Mouse (Mus musculus) CH12.LX (cell line): ENCODE results near the gene Krtap3-1. TPM values are rescaled to one million over a fixed set of nuclear protein-coding genes. Genes with fewer than 3 reads are reported as not detected.

Experiments
- DNase-seq: peaks from one replicate; pipeline ENCODE4 v3.0.0-alpha.2; 2013; ENCODE audit errors: extremely low read depth
- H3K27ac ChIP-seq: 2 replicates; pipeline ENCODE4 v1.5.1; 2012; ENCODE audit warnings: low read depth, mild to moderate bottlenecking, control low read depth, moderate library complexity; ENCODE audit not compliant: insufficient read depth
- H3K27me3 ChIP-seq: replicated peaks from 2 replicates; pipeline ENCODE3; 2012; ENCODE audit warnings: inconsistent platforms
- H3K36me3 ChIP-seq, 2 experiments: replicated peaks in 1 of 2; 2 replicates each; pipeline versions ENCODE3 to v1.6.1; 2012; ENCODE audit warnings: inconsistent platforms in 1 of 2, low read length in 1 of 2, mild to moderate bottlenecking in 1 of 2, mixed read lengths in 1 of 2, moderate library complexity in 1 of 2; ENCODE audit not compliant: control insufficient read depth in 1 of 2, insufficient read depth in 1 of 2
- H3K4me1 ChIP-seq, 2 experiments: 2 replicates each; pipeline ENCODE4 v1.6.1; 2012; ENCODE audit warnings: inconsistent platforms in 1 of 2, moderate library complexity in 1 of 2; ENCODE audit not compliant: insufficient read depth in 2 of 2, control insufficient read depth in 1 of 2
- H3K4me2 ChIP-seq: 2 replicates; pipeline ENCODE4 v1.6.1; 2012; ENCODE audit warnings: low read depth, mild to moderate bottlenecking, control low read depth; ENCODE audit not compliant: poor library complexity, insufficient read depth, severe bottlenecking
- H3K4me3 ChIP-seq, 3 experiments: fragments of 150-350 bp in 1 of 3; sonication (generic) in 1 of 3; replicated peaks in 1 of 3; 2 replicates each; pipeline versions ENCODE3 to v1.5.1; 2011 to 2012; ENCODE audit warnings: low read depth in 2 of 3, low read length in 2 of 3, mild to moderate bottlenecking in 2 of 3, moderate library complexity in 2 of 3, control low read depth in 1 of 3, improper control_type of control experiment in 1 of 3, inconsistent platforms in 1 of 3, mixed read lengths in 1 of 3; ENCODE audit not compliant: poor library complexity in 1 of 3
- H3K79me2 ChIP-seq: replicated peaks from 2 replicates; pipeline ENCODE4 v1.6.1; 2012; ENCODE audit warnings: mild to moderate bottlenecking, moderate library complexity; ENCODE audit not compliant: control insufficient read depth, poor library complexity, insufficient read depth, severe bottlenecking; ENCODE audit errors: extremely low read depth
- H3K9ac ChIP-seq: 2 replicates; pipeline ENCODE4 v1.6.1; 2012; ENCODE audit warnings: low read depth, mild to moderate bottlenecking, control low read depth, moderate library complexity; ENCODE audit not compliant: insufficient read depth
- H3K9me3 ChIP-seq: replicated peaks from 2 replicates; pipeline ENCODE3; 2012; ENCODE audit warnings: low read length, inconsistent platforms, mixed read lengths
- CHD2 ChIP-seq: IDR thresholded peaks from 2 replicates; pipeline ENCODE4 v1.6.1; 2011; ENCODE audit warnings: low read length, improper control_type of control experiment
- CTCF ChIP-seq, 2 experiments: IDR thresholded peaks in 1 of 2; conservative IDR thresholded peaks in 1 of 2; 2 replicates each; pipeline ENCODE4 v1.5.1; 2011 to 2012; ENCODE audit warnings: low read depth in 2 of 2, low read length in 2 of 2, improper control_type of control experiment in 1 of 2, inconsistent platforms in 1 of 2, mild to moderate bottlenecking in 1 of 2, moderate library complexity in 1 of 2
- E2F4 ChIP-seq: IDR thresholded peaks from 2 replicates; pipeline ENCODE4 v1.6.1; 2011; ENCODE audit warnings: low read depth, low read length, improper control_type of control experiment; ENCODE audit not compliant: insufficient replicate concordance
- EP300 ChIP-seq: IDR thresholded peaks from 2 replicates; pipeline ENCODE4 v1.6.1; 2011; ENCODE audit warnings: low read length, improper control_type of control experiment
- HCFC1 ChIP-seq: IDR thresholded peaks from 2 replicates; pipeline ENCODE4 v1.6.1; 2012; ENCODE audit warnings: low read depth, mild to moderate bottlenecking, inconsistent platforms, low read length, improper control_type of control experiment
- IRF4 ChIP-seq: IDR thresholded peaks from 2 replicates; pipeline ENCODE4 v1.6.1; 2014; ENCODE audit warnings: low read depth, mild to moderate bottlenecking, inconsistent platforms, low read length, improper control_type of control experiment
- JUN ChIP-seq: IDR thresholded peaks from 2 replicates; pipeline ENCODE4 v1.6.1; 2011; ENCODE audit warnings: low read depth, mild to moderate bottlenecking, low read length, improper control_type of control experiment, moderate library complexity; ENCODE audit not compliant: insufficient read depth
- KAT2A ChIP-seq: IDR thresholded peaks from 2 replicates; pipeline ENCODE4 v1.6.1; 2012; ENCODE audit warnings: low read length, improper control_type of control experiment, inconsistent platforms; ENCODE audit not compliant: insufficient replicate concordance
- MAZ ChIP-seq: IDR thresholded peaks from 2 replicates; pipeline ENCODE4 v1.6.1; 2012; ENCODE audit warnings: low read depth, mild to moderate bottlenecking, inconsistent platforms, low read length, improper control_type of control experiment, moderate library complexity
- PAX5 ChIP-seq: IDR thresholded peaks from 2 replicates; pipeline ENCODE4 v1.6.1; 2012; ENCODE audit warnings: low read length, inconsistent platforms, mixed read lengths
- POLR2A ChIP-seq: IDR thresholded peaks from 2 replicates; pipeline ENCODE4 v1.6.1; 2011; ENCODE audit warnings: low read depth, mild to moderate bottlenecking, improper control_type of control experiment, low read length
- SIN3A ChIP-seq: IDR thresholded peaks from 2 replicates; pipeline ENCODE4 v1.6.1; 2012; ENCODE audit warnings: low read length, improper control_type of control experiment, inconsistent platforms
- TBP ChIP-seq: conservative IDR thresholded peaks from 2 replicates; pipeline ENCODE4 v1.6.1; 2011; ENCODE audit warnings: low read depth, low read length, improper control_type of control experiment
- TCF12 ChIP-seq: IDR thresholded peaks from 2 replicates; pipeline ENCODE4 v1.6.1; 2014; ENCODE audit warnings: low read depth, mild to moderate bottlenecking, inconsistent platforms, low read length, improper control_type of control experiment
- ZKSCAN1 ChIP-seq: IDR thresholded peaks from 2 replicates; pipeline ENCODE4 v1.6.1; 2012; ENCODE audit warnings: low read depth, inconsistent platforms, low read length, improper control_type of control experiment, borderline replicate concordance
- ZMIZ1 ChIP-seq: IDR thresholded peaks from 2 replicates; pipeline ENCODE4 v1.6.1; 2012; ENCODE audit warnings: low read depth, mild to moderate bottlenecking, inconsistent platforms, low read length, improper control_type of control experiment
- ZNF384 ChIP-seq: IDR thresholded peaks from 2 replicates; pipeline ENCODE4 v1.6.1; 2012; ENCODE audit warnings: low read depth, low read length, improper control_type of control experiment, inconsistent platforms
- dilution Hi-C: fragments of 300-500 bp; cut with MboI; formaldehyde crosslinking; loops from 2 replicates; pipeline ENCODE4 v1.14.3; 2020; ENCODE audit warnings: low sequenced_read_pairs; ENCODE audit not compliant: extremely low pct_unique_long_range_greater_than_20kb, extremely low pct_ligation_motif_present
- in situ Hi-C: fragments of 300-500 bp; cut with MboI; formaldehyde crosslinking; loops from 3 replicates; pipeline ENCODE4 v1.14.3; 2019; ENCODE audit warnings: low sequenced_read_pairs, low pct_ligation_motif_present, low pct_unique_long_range_greater_than_20kb, mixed read lengths
- polyA plus RNA-seq: library from polyadenylated mRNA; unstranded; fragments of >175 nt; gene quantifications from 2 replicates; pipeline ENCODE4 v1.2.1, GENCODE M21; 2012; ENCODE audit warnings: low read depth; ENCODE audit not compliant: insufficient read length
- total RNA-seq, 2 experiments: library from RNA; depleted of rRNA; stranded (reverse); fragments of 300-350 nt in 1 of 2; fragments of >200 nt in 1 of 2; gene quantifications; 2 replicates each; pipeline ENCODE4 v1.2.3; 2012 to 2014

The Krtap3-1 gene
- total and polyA plus RNA-seq, 3 experiments = not detected

- Histone ChIP-seq H3K27me3 (peaks cover 41% of the 10 kb centered on the region), H3K4me3 (no peak within 1 kb of the TSS), H3K27ac (no peak within 1 kb of the TSS), H3K4me2 (no peak within 1 kb of the TSS), H3K9me3 (no peaks in the 10 kb centered on the region), H3K4me1 (peaks cover 5 to 13% of the 10 kb centered on the region in 2 experiments), H3K79me2 (no peaks in the 10 kb centered on the region), H3K36me3 (no peaks in the 10 kb centered on the region), H3K9ac (no peak within 1 kb of the TSS)
- TF ChIP-seq MAZ (no peak), EP300 (no peak), TBP (no peak), CHD2 (no peak), ZMIZ1 (no peak), IRF4 (no peak), ZKSCAN1 (no peak), SIN3A (no peak), HCFC1 (no peak), E2F4 (no peak), CTCF (conservative IDR thresholded peaks at IDR 0.05 in 1 of 2, IDR thresholded peaks at IDR 0.05 in 1 of 2; ENCODE audit: low read depth in 2 of 2, low read length in 2 of 2) (no peak), KAT2A (no peak), TCF12 (no peak)
- in situ Hi-C loops (no loop called here), dilution Hi-C loops (no loop called here)
- no peak for DNase-seq
These were observed 7.1 kb downstream of the Krtap3-1 start, which contains the start of gene Gm11939 for GRCm38 (mm10) chr11:99559366-99559765. TSS of gene Gm11939 (minus strand) at chr11:99559466.

GRCm38 (mm10) chr11:99557976-99558745 is 8.3 kb downstream of the Krtap3-1 start:
- dilution Hi-C loops (no loop called here), in situ Hi-C loops (no loop called here)
- H3K79me2 ChIP-seq = no peaks in the 10 kb centered on the region
- H3K9me3 ChIP-seq = no peaks in the 10 kb centered on the region
- H3K27me3 ChIP-seq = peaks cover 50% of the 10 kb centered on the region
- H3K36me3 ChIP-seq = no peaks in the 10 kb centered on the region
- peaks cover 5 to 8% of the 10 kb centered on the region in 2 experiments for H3K4me1 ChIP-seq
- no peak overlapping the region for H3K9ac ChIP-seq
- H3K4me3 ChIP-seq = no peak overlapping the region
- H3K27ac ChIP-seq = no peak overlapping the region
- TF ChIP-seq ZKSCAN1 (no peak), CHD2 (no peak), POLR2A (no peak), JUN (no peak), HCFC1 (no peak), PAX5 (no peak), ZNF384 (peak; percentile 92)
- no peak for DNase-seq
- no peak overlapping the region for H3K4me2 ChIP-seq
